Mouse (Mus musculus): Measurements from ENCODE around the gene Zfp385c. TPM values are rescaled to one million over a fixed set of nuclear protein-coding genes. Genes with fewer than 3 reads are reported as not detected.

The Zfp385c gene
- polyA plus RNA-seq, 1 experiment from 2014 or later: 0.26 TPM

DNA sequence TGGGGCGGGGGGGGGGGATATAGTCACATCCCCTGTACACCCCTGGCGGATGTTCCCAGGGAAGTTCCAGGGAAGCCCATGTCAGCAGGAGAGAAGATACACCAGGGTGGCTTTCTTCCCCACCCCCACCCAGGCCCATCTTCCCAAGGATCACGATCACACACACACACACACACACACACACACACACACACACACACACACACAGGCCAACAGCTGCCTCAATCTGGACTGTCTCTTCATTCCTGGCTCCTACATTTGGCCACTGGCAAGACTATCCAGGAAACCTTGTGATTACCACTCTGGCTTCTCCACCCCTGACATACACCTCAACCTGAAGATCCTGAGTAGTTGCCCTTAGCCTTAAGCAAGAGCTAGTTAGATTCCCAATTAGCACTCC is 6.9 kb downstream of the Zfp385c start:
- Histone ChIP-seq H3K4me3 (ENCODE audit: control insufficient read depth in 1 of 2, insufficient read depth in 1 of 2, low read depth in 1 of 2, low read length in 2 of 2) (no peak overlapping the region), H3K9me3 (ENCODE audit: control insufficient read depth, low read length) (no peaks in the 10 kb centered on the region), H3K4me2 (ENCODE audit: low read length) (no peak overlapping the region), H3K27ac (replicated peaks in 1 of 2; ENCODE audit: control insufficient read depth in 1 of 2, insufficient read depth in 1 of 2, low read depth in 2 of 2, low read length in 2 of 2) (no peak overlapping the region), H3K9ac (ENCODE audit: low read length) (no peak overlapping the region), H3K27me3 (ENCODE audit: control insufficient read depth, insufficient read depth, low read length) (peaks cover 3% of the 10 kb centered on the region; the same call in 1 of the 2 replicates), H3K36me3 (ENCODE audit: control insufficient read depth, insufficient read depth, low read length) (no peaks in the 10 kb centered on the region), H3K4me1 (ENCODE audit: control insufficient read depth in 2 of 2, insufficient read depth in 2 of 2, low read length in 2 of 2) (peaks cover 0 to 3% of the 10 kb centered on the region in 2 experiments; a peak in 1 of 4 replicates)
- ATAC-seq (ENCODE audit: insufficient number of reproducible peaks, insufficient read depth, low FRiP score, low read depth): no peak
- 70% methylated on average over 3 of the region's 3 CpGs for WGBS

DNA sequence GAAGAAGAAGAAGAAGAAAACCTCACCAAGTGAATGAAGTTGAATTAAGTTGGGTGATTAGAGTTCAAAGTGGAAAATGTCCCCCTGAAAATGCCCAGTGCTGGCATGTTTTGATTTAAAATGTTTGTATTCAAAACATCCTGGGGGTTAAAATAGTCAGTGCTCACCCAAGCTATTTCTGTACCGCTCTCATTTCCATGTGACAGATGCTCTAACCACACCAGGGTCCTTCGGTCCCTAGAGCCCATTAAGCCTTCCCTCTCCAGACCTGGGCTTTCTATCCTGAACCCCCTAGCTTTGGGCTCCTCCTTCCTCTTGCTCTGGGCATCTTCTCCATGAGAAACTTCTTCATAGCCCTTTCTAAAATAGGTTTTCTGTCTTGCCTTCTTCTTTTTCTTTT is 8.2 kb downstream of the Zfp385c start:
- no peaks in the 10 kb centered on the region for H3K9me3 ChIP-seq (ENCODE audit: control insufficient read depth, low read length)
- no peak overlapping the region for H3K4me3 ChIP-seq (ENCODE audit: control insufficient read depth in 1 of 2, insufficient read depth in 1 of 2, low read depth in 1 of 2, low read length in 2 of 2)
- 37% methylated on average over 2 of the region's 2 CpGs for WGBS
- peaks cover 0 to 3% of the 10 kb centered on the region in 2 experiments; a peak in 1 of 4 replicates for H3K4me1 ChIP-seq (ENCODE audit: control insufficient read depth in 2 of 2, insufficient read depth in 2 of 2, low read length in 2 of 2)
- H3K9ac ChIP-seq (ENCODE audit: low read length): no peak overlapping the region
- no peaks in the 10 kb centered on the region for H3K36me3 ChIP-seq (ENCODE audit: control insufficient read depth, insufficient read depth, low read length)
- H3K27me3 ChIP-seq (ENCODE audit: control insufficient read depth, insufficient read depth, low read length): no peaks in the 10 kb centered on the region
- ATAC-seq (ENCODE audit: insufficient number of reproducible peaks, insufficient read depth, low FRiP score, low read depth): no peak
- H3K27ac ChIP-seq (replicated peaks in 1 of 2; ENCODE audit: control insufficient read depth in 1 of 2, insufficient read depth in 1 of 2, low read depth in 2 of 2, low read length in 2 of 2): no peak overlapping the region
- no peak overlapping the region for H3K4me2 ChIP-seq (ENCODE audit: low read length)

DNA sequence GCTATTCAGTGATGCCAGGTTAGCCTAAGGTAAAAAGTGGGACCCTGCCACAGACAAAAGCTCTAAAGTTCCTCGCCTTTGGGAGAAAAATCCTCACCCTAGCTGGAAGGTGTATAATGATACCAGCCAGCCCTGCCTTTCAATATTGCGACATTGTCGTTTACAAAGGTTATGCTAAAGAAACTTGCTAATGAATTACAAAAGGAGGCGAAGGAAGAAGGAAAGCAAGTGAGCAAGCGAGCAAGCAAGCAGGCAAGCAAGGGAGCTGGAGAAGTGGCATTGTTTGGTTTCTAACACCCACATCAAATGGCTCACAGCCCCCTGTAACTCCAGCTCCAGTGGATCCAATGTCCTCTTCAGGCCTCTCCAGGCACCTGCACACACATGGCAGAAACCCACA is 9.7 kb downstream of the Zfp385c start:
- H3K36me3 ChIP-seq (ENCODE audit: control insufficient read depth, insufficient read depth, low read length): no peaks in the 10 kb centered on the region
- 79% methylated on average over 5 of the region's 5 CpGs for WGBS
- no peaks in the 10 kb centered on the region for H3K27me3 ChIP-seq (ENCODE audit: control insufficient read depth, insufficient read depth, low read length)
- ATAC-seq (ENCODE audit: insufficient number of reproducible peaks, insufficient read depth, low FRiP score, low read depth): no peak
- no peak overlapping the region for H3K9ac ChIP-seq (ENCODE audit: low read length)
- H3K4me1 ChIP-seq (ENCODE audit: control insufficient read depth in 2 of 2, insufficient read depth in 2 of 2, low read length in 2 of 2): peaks cover 0 to 3% of the 10 kb centered on the region in 2 experiments; a peak in 1 of 4 replicates
- H3K4me2 ChIP-seq (ENCODE audit: low read length): no peak overlapping the region
- H3K27ac ChIP-seq (replicated peaks in 1 of 2; ENCODE audit: control insufficient read depth in 1 of 2, insufficient read depth in 1 of 2, low read depth in 2 of 2, low read length in 2 of 2): no peak overlapping the region
- no peaks in the 10 kb centered on the region for H3K9me3 ChIP-seq (ENCODE audit: control insufficient read depth, low read length)
- no peak overlapping the region for H3K4me3 ChIP-seq (ENCODE audit: control insufficient read depth in 1 of 2, insufficient read depth in 1 of 2, low read depth in 1 of 2, low read length in 2 of 2)

DNA sequence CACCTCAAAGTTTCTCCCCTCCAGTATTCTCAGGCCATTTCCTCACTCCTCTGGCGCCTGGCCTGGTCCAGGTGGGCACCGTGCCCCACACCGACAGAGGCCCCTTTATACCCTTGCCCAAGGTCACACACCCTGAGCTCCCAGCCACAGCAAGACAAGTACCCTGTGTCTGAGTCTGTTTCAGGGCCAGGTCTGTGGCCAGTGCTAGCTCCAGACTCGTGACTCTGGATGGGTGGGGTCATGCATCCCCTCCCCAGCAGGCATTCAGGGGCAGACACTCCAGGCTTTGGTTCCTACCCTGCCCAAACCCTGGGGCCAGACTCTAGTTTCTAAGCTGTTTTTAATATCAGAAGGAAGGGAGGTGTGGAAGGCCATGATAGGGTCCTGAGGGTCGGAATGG is 10.4 kb downstream of the Zfp385c start:
- Histone ChIP-seq H3K9ac (ENCODE audit: low read length) (no peak overlapping the region; the same call in 1 of the 2 replicates), H3K4me3 (ENCODE audit: control insufficient read depth in 1 of 2, insufficient read depth in 1 of 2, low read depth in 1 of 2, low read length in 2 of 2) (no peak overlapping the region)

DNA sequence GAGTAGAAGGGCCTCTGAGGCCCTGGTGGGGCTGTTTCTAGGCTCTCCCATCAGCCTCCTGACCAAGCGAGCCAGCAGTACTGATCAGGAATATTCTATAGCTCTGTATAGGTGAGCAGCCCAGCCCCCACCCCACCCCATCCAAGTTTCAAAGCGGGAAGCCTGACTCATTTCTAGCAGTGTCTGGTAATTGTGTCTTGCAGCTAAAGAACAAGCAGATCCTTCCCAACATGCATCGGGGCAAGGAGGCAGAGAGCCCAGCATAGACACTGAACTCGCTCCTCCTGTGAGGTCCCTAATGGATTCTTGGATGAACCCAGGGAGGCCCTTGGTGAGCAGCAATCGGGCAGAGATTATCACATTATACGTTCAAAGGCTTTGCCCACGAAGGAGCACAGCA is 14.4 kb downstream of the Zfp385c start:
- 41% methylated on average over 7 of the region's 7 CpGs for WGBS
- Histone ChIP-seq H3K4me2 (ENCODE audit: low read length) (no peak overlapping the region), H3K36me3 (ENCODE audit: control insufficient read depth, insufficient read depth, low read length) (no peaks in the 10 kb centered on the region), H3K4me1 (ENCODE audit: control insufficient read depth in 2 of 2, insufficient read depth in 2 of 2, low read length in 2 of 2) (peaks cover 3 to 10% of the 10 kb centered on the region in 2 experiments; a peak in 3 of 4 replicates), H3K27me3 (ENCODE audit: control insufficient read depth, insufficient read depth, low read length) (peaks cover 10% of the 10 kb centered on the region; the same call in 1 of the 2 replicates), H3K9ac (ENCODE audit: low read length) (no peak overlapping the region), H3K4me3 (ENCODE audit: control insufficient read depth in 1 of 2, insufficient read depth in 1 of 2, low read depth in 1 of 2, low read length in 2 of 2) (no peak overlapping the region), H3K27ac (replicated peaks in 1 of 2; ENCODE audit: control insufficient read depth in 1 of 2, insufficient read depth in 1 of 2, low read depth in 2 of 2, low read length in 2 of 2) (no peak overlapping the region), H3K9me3 (ENCODE audit: control insufficient read depth, low read length) (no peaks in the 10 kb centered on the region)
- no peak for ATAC-seq (ENCODE audit: insufficient number of reproducible peaks, insufficient read depth, low FRiP score, low read depth)

More for the DNA sequence above, 10.4 kb downstream of the Zfp385c start:
- ATAC-seq (ENCODE audit: insufficient number of reproducible peaks, insufficient read depth, low FRiP score, low read depth): no peak
- H3K36me3 ChIP-seq (ENCODE audit: control insufficient read depth, insufficient read depth, low read length): no peaks in the 10 kb centered on the region
- H3K9me3 ChIP-seq (ENCODE audit: control insufficient read depth, low read length): no peaks in the 10 kb centered on the region
- no peak overlapping the region for H3K4me2 ChIP-seq (ENCODE audit: low read length)
- H3K4me1 ChIP-seq (ENCODE audit: control insufficient read depth in 2 of 2, insufficient read depth in 2 of 2, low read length in 2 of 2): peaks cover 0 to 3% of the 10 kb centered on the region in 2 experiments; a peak in 1 of 4 replicates
- H3K27me3 ChIP-seq (ENCODE audit: control insufficient read depth, insufficient read depth, low read length): no peaks in the 10 kb centered on the region
- no peak overlapping the region for H3K27ac ChIP-seq (replicated peaks in 1 of 2; ENCODE audit: control insufficient read depth in 1 of 2, insufficient read depth in 1 of 2, low read depth in 2 of 2, low read length in 2 of 2)
- 68% methylated on average over 5 of the region's 5 CpGs for WGBS

DNA sequence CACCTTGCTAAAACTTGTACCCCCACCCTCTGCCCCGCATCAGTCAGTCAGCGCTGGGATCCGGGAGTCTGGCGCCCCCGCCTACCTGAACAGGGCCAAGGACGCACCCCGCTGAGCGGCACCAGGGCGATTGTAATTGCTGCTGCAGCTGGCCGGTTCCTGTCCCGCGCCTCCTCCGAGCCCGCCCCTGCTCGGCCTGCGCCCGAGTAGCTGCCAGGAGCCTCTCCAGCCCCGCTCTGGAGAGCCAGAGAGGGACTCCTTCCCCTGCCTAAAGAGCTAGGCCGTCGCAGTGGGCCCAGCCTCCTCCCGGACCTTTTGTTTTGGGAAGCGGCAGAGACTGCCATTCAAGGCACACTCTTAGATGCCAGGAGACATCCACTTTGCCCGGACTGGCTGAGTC is 19.1 kb downstream of the Zfp385c start:
- Histone ChIP-seq H3K27me3 (ENCODE audit: control insufficient read depth, insufficient read depth, low read length) (peaks cover 17% of the 10 kb centered on the region; the same call in 1 of the 2 replicates), H3K4me1 (ENCODE audit: control insufficient read depth in 2 of 2, insufficient read depth in 2 of 2, low read length in 2 of 2) (peaks cover 11 to 15% of the 10 kb centered on the region in 2 experiments; a peak in 3 of 4 replicates), H3K4me3 (ENCODE audit: control insufficient read depth in 1 of 2, insufficient read depth in 1 of 2, low read depth in 1 of 2, low read length in 2 of 2) (peak overlapping the region in 1 of 2 experiments; percentile 6; a peak in 2 of 4 replicates), H3K27ac (replicated peaks in 1 of 2; ENCODE audit: control insufficient read depth in 1 of 2, insufficient read depth in 1 of 2, low read depth in 2 of 2, low read length in 2 of 2) (no peak overlapping the region), H3K9me3 (ENCODE audit: control insufficient read depth, low read length) (peaks cover 3% of the 10 kb centered on the region; the same call in 1 of the 2 replicates), H3K9ac (ENCODE audit: low read length) (peak overlapping the region; percentile 59; the same call in 1 of the 2 replicates), H3K36me3 (ENCODE audit: control insufficient read depth, insufficient read depth, low read length) (no peaks in the 10 kb centered on the region), H3K4me2 (ENCODE audit: low read length) (peak overlapping the region; percentile 50)
- 3% methylated on average over 21 of the region's 23 CpGs for WGBS
- no peak for ATAC-seq (ENCODE audit: insufficient number of reproducible peaks, insufficient read depth, low FRiP score, low read depth)

DNA sequence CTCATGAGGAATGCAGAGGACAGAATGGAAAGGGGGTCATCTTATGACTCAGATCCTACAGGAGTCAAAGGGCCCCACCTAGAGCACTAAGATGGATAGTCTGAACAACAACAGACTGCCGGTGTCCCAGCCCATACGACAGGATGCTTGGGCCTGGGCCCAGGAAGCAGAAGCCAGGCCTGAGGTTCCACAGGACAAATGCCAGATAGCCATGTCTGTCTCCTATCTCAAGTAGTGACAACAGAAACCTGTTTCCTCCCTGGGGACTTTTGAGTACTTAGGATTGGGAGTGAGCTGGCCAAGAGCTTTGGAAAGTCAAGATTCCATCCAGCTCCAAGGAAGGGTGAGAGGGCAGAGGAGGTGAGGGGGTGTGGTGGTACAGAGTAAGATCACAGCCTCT is 20.3 kb downstream of the Zfp385c start:
- no peak for ATAC-seq (ENCODE audit: insufficient number of reproducible peaks, insufficient read depth, low FRiP score, low read depth)
- Histone ChIP-seq H3K9me3 (ENCODE audit: control insufficient read depth, low read length) (peaks cover 3% of the 10 kb centered on the region; the same call in 1 of the 2 replicates), H3K4me3 (ENCODE audit: control insufficient read depth in 1 of 2, insufficient read depth in 1 of 2, low read depth in 1 of 2, low read length in 2 of 2) (no peak overlapping the region), H3K36me3 (ENCODE audit: control insufficient read depth, insufficient read depth, low read length) (no peaks in the 10 kb centered on the region), H3K27ac (replicated peaks in 1 of 2; ENCODE audit: control insufficient read depth in 1 of 2, insufficient read depth in 1 of 2, low read depth in 2 of 2, low read length in 2 of 2) (no peak overlapping the region), H3K9ac (ENCODE audit: low read length) (no peak overlapping the region), H3K4me2 (ENCODE audit: low read length) (no peak overlapping the region), H3K27me3 (ENCODE audit: control insufficient read depth, insufficient read depth, low read length) (peaks cover 17% of the 10 kb centered on the region; the same call in 1 of the 2 replicates), H3K4me1 (ENCODE audit: control insufficient read depth in 2 of 2, insufficient read depth in 2 of 2, low read length in 2 of 2) (peaks cover 11 to 15% of the 10 kb centered on the region in 2 experiments; a peak in 3 of 4 replicates)
- 2% methylated on average over 2 of the region's 2 CpGs for WGBS

DNA sequence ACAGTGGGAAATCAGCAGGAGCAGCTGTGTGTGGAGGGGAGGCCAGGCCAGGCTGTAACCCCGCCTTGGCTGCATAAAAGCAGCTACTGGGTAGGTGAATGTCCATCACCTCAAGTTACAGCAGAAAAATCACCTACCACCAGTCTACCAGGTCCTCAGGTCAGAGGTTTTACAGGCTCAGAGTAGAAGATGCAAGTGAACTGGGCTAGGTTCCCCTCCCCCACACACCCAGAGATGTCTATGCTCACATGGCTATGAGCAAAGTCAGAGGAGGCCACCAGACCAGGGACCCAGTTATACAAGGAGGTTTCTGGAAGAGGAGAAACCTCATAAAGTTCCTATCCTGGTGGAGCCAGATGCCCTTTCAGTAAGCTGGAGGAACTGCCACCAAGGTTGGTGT is 21.2 kb downstream of the Zfp385c start:
- Histone ChIP-seq H3K4me2 (ENCODE audit: low read length) (no peak overlapping the region), H3K9ac (ENCODE audit: low read length) (no peak overlapping the region), H3K9me3 (ENCODE audit: control insufficient read depth, low read length) (peaks cover 3% of the 10 kb centered on the region; the same call in 1 of the 2 replicates), H3K27ac (replicated peaks in 1 of 2; ENCODE audit: control insufficient read depth in 1 of 2, insufficient read depth in 1 of 2, low read depth in 2 of 2, low read length in 2 of 2) (no peak overlapping the region), H3K4me1 (ENCODE audit: control insufficient read depth in 2 of 2, insufficient read depth in 2 of 2, low read length in 2 of 2) (peaks cover 11 to 15% of the 10 kb centered on the region in 2 experiments; a peak in 3 of 4 replicates), H3K27me3 (ENCODE audit: control insufficient read depth, insufficient read depth, low read length) (peaks cover 17% of the 10 kb centered on the region; the same call in 1 of the 2 replicates), H3K36me3 (ENCODE audit: control insufficient read depth, insufficient read depth, low read length) (no peaks in the 10 kb centered on the region), H3K4me3 (ENCODE audit: control insufficient read depth in 1 of 2, insufficient read depth in 1 of 2, low read depth in 1 of 2, low read length in 2 of 2) (no peak overlapping the region)
- no peak for ATAC-seq (ENCODE audit: insufficient number of reproducible peaks, insufficient read depth, low FRiP score, low read depth)
- 77% methylated on average over 1 of the region's 1 CpGs for WGBS

Measured in heart, embryonic 14.5 days (tissue).